Mouse (Mus musculus) C2C12 (cell line): ENCODE results near the gene Usp15. TPM values are rescaled to one million over a fixed set of nuclear protein-coding genes. Genes with fewer than 3 reads are reported as not detected.

ENCODE experiments used
- H3K27me3 ChIP-seq: one replicate; pipeline ENCODE4 v1.6.1; 2011; ENCODE audit not compliant: control insufficient read depth, insufficient read depth, insufficient read length
- H3K36me3 ChIP-seq: one replicate; pipeline ENCODE4 v1.6.1; 2011; ENCODE audit not compliant: control insufficient read depth, insufficient read depth
- H3K4me3 ChIP-seq: one replicate; pipeline ENCODE4 v1.5.1; 2011; ENCODE audit warnings: mild to moderate bottlenecking, control low read depth; ENCODE audit not compliant: poor library complexity, insufficient read depth, severe bottlenecking
- H3K79me2 ChIP-seq: one replicate; pipeline ENCODE4 v1.6.1; 2011; ENCODE audit not compliant: control insufficient read depth, insufficient read depth
- H3K79me3 ChIP-seq: one replicate; pipeline ENCODE4 v1.6.1; 2011; ENCODE audit warnings: low read depth, control low read depth
- H3ac ChIP-seq: one replicate; pipeline ENCODE3; 2011; ENCODE audit warnings: low read depth; ENCODE audit not compliant: control insufficient read depth, insufficient read length
- CEBPB ChIP-seq: IDR thresholded peaks from one replicate; pipeline ENCODE4 v1.6.1; 2011; ENCODE audit warnings: low read depth, mild to moderate bottlenecking, control low read depth, moderate library complexity
- CTCF ChIP-seq: IDR thresholded peaks from one replicate; pipeline ENCODE4 v1.5.1; 2011; ENCODE audit not compliant: control insufficient read depth, insufficient read depth, insufficient read length
- FOSL1 ChIP-seq: IDR thresholded peaks from one replicate; pipeline ENCODE4 v1.8.0; 2011; ENCODE audit warnings: mild to moderate bottlenecking, low read length; ENCODE audit not compliant: poor library complexity, insufficient read depth, severe bottlenecking
- MAX ChIP-seq: IDR thresholded peaks from one replicate; pipeline ENCODE4 v1.6.1; 2011; ENCODE audit warnings: mild to moderate bottlenecking, control low read depth
- MYOD1 ChIP-seq: IDR thresholded peaks from one replicate; pipeline ENCODE4 v1.6.1; 2011; ENCODE audit warnings: low read depth; ENCODE audit not compliant: control insufficient read depth, insufficient read length
- MYOG ChIP-seq: IDR thresholded peaks from one replicate; pipeline ENCODE4 v1.6.1; 2011; ENCODE audit not compliant: control insufficient read depth, insufficient read length; ENCODE audit errors: extremely low read depth
- USF1 ChIP-seq: IDR thresholded peaks from one replicate; pipeline ENCODE4 v1.6.1; 2011; ENCODE audit warnings: low read depth, mild to moderate bottlenecking, control low read depth, moderate library complexity
- polyA plus RNA-seq: library from polyadenylated mRNA; unstranded; fragments of >200 nt; fragmentation: generic; extraction: Trizol; gene quantifications from one replicate; pipeline ENCODE4 v1.2.1, GENCODE M21; 2012; ENCODE audit warnings: missing spikeins

The Usp15 gene
- polyA plus RNA-seq, 1 experiment = 20.1 TPM

GRCm38 (mm10) chr10:123199615-123200319 is 3.0 kb upstream of the Usp15 start:
- Histone ChIP-seq H3K27me3 (no peaks in the 10 kb centered on the region), H3K79me3 (peaks cover 15% of the 10 kb centered on the region), H3K36me3 (no peaks in the 10 kb centered on the region), H3ac (no peak overlapping the region), H3K4me3 (no peak overlapping the region), H3K79me2 (peaks cover 20% of the 10 kb centered on the region)
- TF ChIP-seq USF1 = no peak
- TF ChIP-seq MYOD1 = no peak
- no peak for TF ChIP-seq CEBPB
- TF ChIP-seq FOSL1 = no peak
- no peak for TF ChIP-seq MAX
- no peak for TF ChIP-seq CTCF
- no peak for TF ChIP-seq MYOG

- Histone ChIP-seq H3K27me3 (no peaks in the 10 kb centered on the region), H3K79me3 (peaks cover 21% of the 10 kb centered on the region), H3K36me3 (no peaks in the 10 kb centered on the region), H3K4me3 (no peak overlapping the region), H3K79me2 (peaks cover 26% of the 10 kb centered on the region), H3ac (no peak overlapping the region)
- TF ChIP-seq FOSL1 = no peak
- no peak for TF ChIP-seq MAX
- TF ChIP-seq CEBPB = no peak
- no peak for TF ChIP-seq CTCF
- TF ChIP-seq MYOD1 = no peak
- no peak for TF ChIP-seq USF1
- no peak for TF ChIP-seq MYOG
These were observed 2.3 kb upstream of the Usp15 start for GRCm38 (mm10) chr10:123199119-123199518.

GRCm38 (mm10) chr10:123198183-123198582 is 1.4 kb upstream of the Usp15 start:
- Histone ChIP-seq H3K4me3 (no peak overlapping the region), H3K79me2 (peaks cover 35% of the 10 kb centered on the region), H3K36me3 (no peaks in the 10 kb centered on the region), H3K79me3 (peaks cover 30% of the 10 kb centered on the region), H3ac (no peak overlapping the region), H3K27me3 (no peaks in the 10 kb centered on the region)
- TF ChIP-seq MYOD1 (peak; percentile 58), USF1 (no peak)

GRCm38 (mm10) chr10:123195961-123196834 is 597 bp downstream of the Usp15 start:
- Histone ChIP-seq H3K79me2 (peaks cover 55% of the 10 kb centered on the region), H3K27me3 (no peaks in the 10 kb centered on the region), H3K79me3 (peaks cover 49% of the 10 kb centered on the region), H3K4me3 (peak overlapping the region; percentile 98), H3K36me3 (peaks cover 4% of the 10 kb centered on the region), H3ac (peak overlapping the region; percentile 73)
- TF ChIP-seq FOSL1 = no peak
- no peak for TF ChIP-seq CTCF
- no peak for TF ChIP-seq CEBPB
- peak; percentile 80 for TF ChIP-seq MAX
- TF ChIP-seq USF1 = peak; percentile 85

GRCm38 (mm10) chr10:123195501-123195900 is 1.3 kb downstream of the Usp15 start:
- peak overlapping the region; percentile 49 for H3ac ChIP-seq
- H3K4me3 ChIP-seq = peak overlapping the region; percentile 98
- TF ChIP-seq CEBPB (no peak), MYOG (no peak), FOSL1 (no peak), MYOD1 (no peak)
- peaks cover 55% of the 10 kb centered on the region for H3K79me3 ChIP-seq
- peaks cover 4% of the 10 kb centered on the region for H3K36me3 ChIP-seq
- peaks cover 62% of the 10 kb centered on the region for H3K79me2 ChIP-seq
- no peaks in the 10 kb centered on the region for H3K27me3 ChIP-seq

GRCm38 (mm10) chr10:123191038-123191437 is 5.8 kb downstream of the Usp15 start:
- H3ac ChIP-seq = no peak overlapping the region
- TF ChIP-seq MYOG (no peak), FOSL1 (no peak), MAX (no peak), USF1 (no peak), CTCF (no peak), MYOD1 (no peak), CEBPB (no peak)

More at GRCm38 (mm10) chr10:123191038-123191437, 5.8 kb downstream of the Usp15 start:
- H3K4me3 ChIP-seq = no peak overlapping the region
- peaks cover 95% of the 10 kb centered on the region for H3K79me3 ChIP-seq
- H3K27me3 ChIP-seq = no peaks in the 10 kb centered on the region
- H3K79me2 ChIP-seq = peaks cover 100% of the 10 kb centered on the region
- peaks cover 4% of the 10 kb centered on the region for H3K36me3 ChIP-seq
